Mouse (Mus musculus) bone marrow, adult 2 months (tissue): Measurements from ENCODE around the gene Dstn.

Source experiments
- CTCF ChIP-seq: fragments of 200-500 bp; IDR thresholded peaks from 2 replicates; pipeline ENCODE4 v1.5.1; 2011; ENCODE audit warnings: low read length, control low read depth; ENCODE audit not compliant: control insufficient read depth, insufficient read depth
- POLR2A ChIP-seq: fragments of 200-500 bp; IDR thresholded peaks from 2 replicates; pipeline ENCODE4 v1.6.1; 2011; ENCODE audit warnings: low read depth, mild to moderate bottlenecking, control low read depth, low read length, borderline replicate concordance; ENCODE audit not compliant: control insufficient read depth

- no peak for TF ChIP-seq CTCF
- no peak for TF ChIP-seq POLR2A
These were observed 15.5 kb upstream of the Dstn start for GRCm38 (mm10) chr2:143899470-143900220.
